Mouse (Mus musculus) hindbrain, embryonic 14.5 days (tissue): ENCODE measurements around the gene Cbx7. TPM values are rescaled to one million over a fixed set of nuclear protein-coding genes. Genes with fewer than 3 reads are reported as not detected.
"Not testable (repeated sequence)": the region's sequence is repeated elsewhere in the genome, so short reads cannot be mapped to it uniquely, and the experiment has no call there.

Source experiments
- ATAC-seq: fragments of 200-750 bp; cut with Nextera tagmentation; 2 replicates; pipeline ENCODE4 v1.8.0; 2017; ENCODE audit warnings: moderate number of reproducible peaks, mild to moderate bottlenecking, moderate TSS enrichment, moderate library complexity; ENCODE audit not compliant: low FRiP score
- DNase-seq: peaks from one replicate; pipeline ENCODE4 v3.0.0-alpha.2; 2015; ENCODE audit warnings: low spot score
- H3K27ac ChIP-seq: fragments of 300-500 bp; sonication (generic); 2 replicates; pipeline ENCODE4 v1.5.1; 2014; ENCODE audit warnings: mild to moderate bottlenecking, moderate library complexity
- H3K27me3 ChIP-seq: fragments of 300-500 bp; sonication (generic); 2 replicates; pipeline ENCODE4 v1.6.1; 2014; ENCODE audit warnings: mild to moderate bottlenecking, low read length, mixed read lengths; ENCODE audit not compliant: control insufficient read depth, insufficient read depth
- H3K36me3 ChIP-seq: fragments of 300-500 bp; sonication (generic); replicated peaks from 2 replicates; pipeline ENCODE4 v1.6.1; 2014; ENCODE audit not compliant: control insufficient read depth, insufficient read depth
- H3K4me1 ChIP-seq: fragments of 300-500 bp; sonication (generic); replicated peaks from 2 replicates; pipeline ENCODE4 v1.6.1; 2014; ENCODE audit warnings: antibody characterized with exemption, low read length, mixed read lengths; ENCODE audit not compliant: control insufficient read depth, insufficient read depth
- H3K4me2 ChIP-seq: fragments of 300-500 bp; sonication (generic); replicated peaks from 2 replicates; pipeline ENCODE4 v1.6.1; 2014; ENCODE audit warnings: mild to moderate bottlenecking, moderate library complexity
- H3K4me3 ChIP-seq: fragments of 300-500 bp; sonication (generic); replicated peaks from 2 replicates; pipeline ENCODE4 v1.5.1; 2014; ENCODE audit warnings: mild to moderate bottlenecking, low read length
- H3K9ac ChIP-seq: fragments of 300-500 bp; sonication (generic); 2 replicates; pipeline ENCODE4 v1.6.1; 2014
- H3K9me3 ChIP-seq: fragments of 300-500 bp; sonication (generic); 2 replicates; pipeline ENCODE4 v1.6.1; 2016; ENCODE audit warnings: low read length; ENCODE audit not compliant: control insufficient read depth
- WGBS: fragments of 180-500 bp; shearing (Covaris S2); extraction: QIAGEN DNeasy Blood & Tissue Kit; methylation state at CpG from one replicate; pipeline ENCODE4 v1.1.7; 2014; 5-methylcytosine and 5-hydroxymethylcytosine counted together
- polyA plus RNA-seq: library from polyadenylated mRNA; unstranded; fragments of >200 nt; fragmentation: Nextera tagmentation; extraction: Ambion mirVana; gene quantifications from 2 replicates; pipeline ENCODE4 v1.2.1, GENCODE M21; 2014

The Cbx7 gene
- polyA plus RNA-seq, 1 experiment from 2014 or later = 4.0 TPM

GRCm38 (mm10) chr15:79910812-79911211 lies 60.1 kb downstream of the Cbx7 start:
- not testable (repeated sequence) for H3K4me2 ChIP-seq, H3K27me3 ChIP-seq, H3K9ac ChIP-seq, H3K9me3 ChIP-seq, ATAC-seq, DNase-seq, H3K4me1 ChIP-seq, H3K27ac ChIP-seq, H3K4me3 ChIP-seq, H3K36me3 ChIP-seq
- WGBS = 81% methylated on average over 1 of the region's 1 CpGs

GRCm38 (mm10) chr15:79909006-79909405 lies 61.9 kb downstream of the Cbx7 start:
- not testable (repeated sequence) for H3K9me3 ChIP-seq, H3K4me2 ChIP-seq, ATAC-seq, H3K27ac ChIP-seq, DNase-seq, H3K4me3 ChIP-seq, H3K27me3 ChIP-seq, H3K4me1 ChIP-seq, H3K9ac ChIP-seq, H3K36me3 ChIP-seq
- 89% methylated on average over 3 of the region's 3 CpGs for WGBS

GRCm38 (mm10) chr15:79906855-79907254 lies 64.1 kb downstream of the Cbx7 start:
- Histone ChIP-seq H3K4me3 (no peak overlapping the region), H3K9me3 (no peaks in the 10 kb centered on the region), H3K4me1 (no peaks in the 10 kb centered on the region), H3K27ac (no peak overlapping the region), H3K4me2 (no peak overlapping the region), H3K36me3 (no peaks in the 10 kb centered on the region), H3K27me3 (no peaks in the 10 kb centered on the region), H3K9ac (no peak overlapping the region)
- WGBS = 57% methylated on average over 14 of the region's 14 CpGs
- ATAC-seq (no peak), DNase-seq (no peak)

GRCm38 (mm10) chr15:79905211-79905610 lies 65.7 kb downstream of the Cbx7 start:
- DNase-seq (no peak), ATAC-seq (no peak)
- 45% methylated on average over 12 of the region's 12 CpGs for WGBS
- H3K9me3 ChIP-seq = no peaks in the 10 kb centered on the region
- H3K27me3 ChIP-seq = no peaks in the 10 kb centered on the region
- no peaks in the 10 kb centered on the region for H3K36me3 ChIP-seq
- no peak overlapping the region for H3K27ac ChIP-seq
- no peak overlapping the region for H3K4me2 ChIP-seq
- no peak overlapping the region for H3K4me3 ChIP-seq
- H3K9ac ChIP-seq = no peak overlapping the region
- no peaks in the 10 kb centered on the region for H3K4me1 ChIP-seq

GRCm38 (mm10) chr15:79904678-79905077 lies 66.2 kb downstream of the Cbx7 start:
- H3K27me3 ChIP-seq, H3K4me3 ChIP-seq, H3K27ac ChIP-seq, H3K4me1 ChIP-seq, DNase-seq, H3K4me2 ChIP-seq, H3K9me3 ChIP-seq, H3K36me3 ChIP-seq, H3K9ac ChIP-seq, ATAC-seq: not testable (repeated sequence)
- WGBS = 85% methylated on average over 11 of the region's 11 CpGs

- H3K4me2 ChIP-seq = no peak overlapping the region
- H3K27me3 ChIP-seq = no peaks in the 10 kb centered on the region
- H3K4me1 ChIP-seq = no peaks in the 10 kb centered on the region
- ATAC-seq = no peak
- no peaks in the 10 kb centered on the region for H3K9me3 ChIP-seq
- no peak overlapping the region for H3K27ac ChIP-seq
- no peak for DNase-seq
- no peaks in the 10 kb centered on the region for H3K36me3 ChIP-seq
- no peak overlapping the region for H3K9ac ChIP-seq
- no peak overlapping the region for H3K4me3 ChIP-seq
Observed at GRCm38 (mm10) chr15:79903963-79904362, 67.0 kb downstream of the Cbx7 start.

GRCm38 (mm10) chr15:79903081-79903480 lies 67.8 kb downstream of the Cbx7 start:
- not testable (repeated sequence) for H3K9me3 ChIP-seq, H3K36me3 ChIP-seq, H3K9ac ChIP-seq, H3K4me3 ChIP-seq, H3K27me3 ChIP-seq, H3K27ac ChIP-seq, H3K4me1 ChIP-seq, ATAC-seq, H3K4me2 ChIP-seq, DNase-seq
- 95% methylated on average over 8 of the region's 8 CpGs for WGBS

GRCm38 (mm10) chr15:79901399-79901798 lies 69.5 kb downstream of the Cbx7 start:
- no peaks in the 10 kb centered on the region for H3K4me1 ChIP-seq
- no peaks in the 10 kb centered on the region for H3K9me3 ChIP-seq
- no peak overlapping the region for H3K4me2 ChIP-seq
- 94% methylated on average over 2 of the region's 2 CpGs for WGBS
- ATAC-seq = no peak
- H3K4me3 ChIP-seq = no peak overlapping the region
- H3K27ac ChIP-seq = no peak overlapping the region
- H3K27me3 ChIP-seq = no peaks in the 10 kb centered on the region
- DNase-seq = no peak
- H3K36me3 ChIP-seq = no peaks in the 10 kb centered on the region
- H3K9ac ChIP-seq = no peak overlapping the region

- no peak overlapping the region for H3K9ac ChIP-seq
- WGBS = 71% methylated on average over 7 of the region's 7 CpGs
Observed at GRCm38 (mm10) chr15:79900751-79901150, 70.2 kb downstream of the Cbx7 start.

GRCm38 (mm10) chr15:79899828-79900510 lies 71.0 kb downstream of the Cbx7 start:
- no peak overlapping the region for H3K4me3 ChIP-seq
- WGBS = 90% methylated on average over 6 of the region's 6 CpGs
- H3K4me1 ChIP-seq = no peaks in the 10 kb centered on the region
- H3K27ac ChIP-seq = no peak overlapping the region
- H3K4me2 ChIP-seq = no peak overlapping the region
- H3K27me3 ChIP-seq = no peaks in the 10 kb centered on the region
- H3K9ac ChIP-seq = no peak overlapping the region
- no peaks in the 10 kb centered on the region for H3K9me3 ChIP-seq
- DNase-seq = no peak
- no peaks in the 10 kb centered on the region for H3K36me3 ChIP-seq
- no peak for ATAC-seq

More at GRCm38 (mm10) chr15:79900751-79901150, 70.2 kb downstream of the Cbx7 start:
- no peak overlapping the region for H3K4me3 ChIP-seq
- no peak overlapping the region for H3K27ac ChIP-seq
- H3K36me3 ChIP-seq = no peaks in the 10 kb centered on the region
- H3K4me2 ChIP-seq = no peak overlapping the region
- H3K27me3 ChIP-seq = no peaks in the 10 kb centered on the region
- H3K9me3 ChIP-seq = no peaks in the 10 kb centered on the region
- no peak for DNase-seq
- no peak for ATAC-seq
- H3K4me1 ChIP-seq = no peaks in the 10 kb centered on the region
